In the genomic region with DNA sequence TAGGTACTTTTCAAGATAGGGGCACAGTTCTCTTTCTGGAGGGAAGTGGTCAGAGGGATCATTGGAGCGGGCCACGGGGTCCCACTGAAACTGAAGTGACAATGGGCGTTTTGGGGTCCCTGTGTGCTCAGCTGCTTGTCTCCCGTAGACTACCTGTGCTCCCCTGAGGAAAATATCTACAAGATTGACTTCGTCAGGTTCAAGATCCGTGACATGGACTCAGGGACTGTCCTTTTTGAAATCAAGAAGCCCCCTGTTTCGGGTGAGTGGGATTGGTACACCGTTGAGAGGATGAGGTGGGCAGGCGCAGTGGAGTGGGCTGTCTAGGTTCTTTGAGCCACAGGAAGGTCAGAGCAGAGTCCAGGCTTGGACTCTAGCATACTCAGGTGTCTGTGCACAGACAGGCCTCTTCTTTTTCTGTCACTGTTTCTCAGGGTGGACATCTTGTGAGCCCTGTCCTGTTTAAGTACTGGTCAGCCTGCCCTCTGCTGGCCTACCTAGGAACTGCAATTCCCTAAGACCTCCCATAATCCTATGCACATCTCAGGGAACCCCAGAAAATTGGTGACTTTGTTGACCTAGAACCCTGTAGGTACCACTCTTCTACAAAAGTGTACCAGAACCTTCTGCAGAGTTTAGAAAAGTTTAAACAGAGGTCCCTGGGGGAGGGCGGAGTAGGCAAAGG, we compare ENCODE assay signal across 9 mouse cellular contexts. TPM values are rescaled to one million over a fixed set of nuclear protein-coding genes. Genes with fewer than 3 reads are reported as not detected.
DNase-seq lines count a peak whose midpoint lies in the region; ATAC-seq and TF ChIP-seq lines count a peak whose summit lies in the region.
"Had no signal": no experiment of that assay in that cellular context is flagged by ENCODE, and none has a peak within 500 bp of the region (broad histone marks: within the 10 kb centered on the region; RNA-seq: fewer than 3 reads in every experiment).

No protein-coding gene starts in this region.

- H3K9me3 ChIP-seq in kidney, embryonic 15.5 days (replicated peaks), result no peaks in the 10 kb centered on the region
- H3K9me3 ChIP-seq in liver, embryonic 13.5 days (replicated peaks), result no peaks in the 10 kb centered on the region

- peak; percentile 72 for DNase-seq in kidney, adult 2 months
- peak; percentile 33 for DNase-seq in Muller cell, postnatal 12 days (ENCODE audit: inconsistent ontology term)
- DNase-seq in cerebellum, postnatal 10 days, result peak; percentile 91 to 94
- peak; percentile 68 to 82 for DNase-seq in heart, postnatal 10 days
- peak; percentile 63 for DNase-seq in liver, embryonic 13.5 days
- peak; percentile 81 for DNase-seq in retina, adult 2 months (ENCODE audit: low read depth, low spot score)

- H3K36me3 ChIP-seq in kidney, adult 2 months (ENCODE audit: control insufficient read depth, insufficient read depth, low read length), result no peaks in the 10 kb centered on the region
- H3K36me3 ChIP-seq in kidney, embryonic 15.5 days, result peaks cover 11% of the 10 kb centered on the region
- peaks cover 17% of the 10 kb centered on the region for H3K36me3 ChIP-seq in liver, embryonic 13.5 days

- H3K4me1 ChIP-seq in kidney, adult 2 months (ENCODE audit: control insufficient read depth, insufficient read depth, low read length), result no peaks in the 10 kb centered on the region; the same call in 1 of the 2 replicates
- H3K4me1 ChIP-seq in kidney, embryonic 15.5 days, result peaks cover 38% of the 10 kb centered on the region
- H3K4me1 ChIP-seq in liver, embryonic 13.5 days (replicated peaks), result peaks cover 79% of the 10 kb centered on the region

- H3K4me2 ChIP-seq in kidney, embryonic 15.5 days, result no peak overlapping the region
- H3K4me2 ChIP-seq in liver, embryonic 13.5 days, result no peak overlapping the region

- ATAC-seq in kidney, embryonic 15.5 days (replicated peaks; ENCODE audit: low FRiP score), result no peak
- no peak for ATAC-seq in liver, embryonic 13.5 days (ENCODE audit: low read depth)
- ATAC-seq in inflammation-experienced regulatory T-cells, adult 6 months, result no peak

- H3K27ac ChIP-seq in kidney, adult 2 months (ENCODE audit: insufficient read depth, low read depth, low read length), result no peak overlapping the region
- no peak overlapping the region; the same call in 1 of the 2 replicates for H3K27ac ChIP-seq in kidney, embryonic 15.5 days
- H3K27ac ChIP-seq in liver, embryonic 13.5 days, result 0 out of 2 replicates have a peak overlapping the region, but pooled peaks have one; percentile 20

- no peak overlapping the region for H3K4me3 ChIP-seq in kidney, adult 2 months (ENCODE audit: insufficient read depth, low read depth, low read length)
- no peak overlapping the region for H3K4me3 ChIP-seq in kidney, embryonic 15.5 days (replicated peaks)
- H3K4me3 ChIP-seq in liver, embryonic 13.5 days (replicated peaks), result no peak overlapping the region

- no peaks in the 10 kb centered on the region for H3K27me3 ChIP-seq in kidney, adult 2 months (replicated peaks; ENCODE audit: control insufficient read depth, insufficient read depth, low read length)
- no peaks in the 10 kb centered on the region for H3K27me3 ChIP-seq in kidney, embryonic 15.5 days
- no peaks in the 10 kb centered on the region for H3K27me3 ChIP-seq in liver, embryonic 13.5 days

- intact Hi-C loops in heart, postnatal 10 days (cut with DNase I), result loop anchor here (1.0 to 5.0 kb wide), 2 partner anchors 70 to 85 kb away; no protein-coding TSS in a partner anchor

- TF ChIP-seq CTCF in kidney, adult 2 months (conservative IDR thresholded peaks at IDR 0.05; ENCODE audit: insufficient read depth, insufficient read length, low read depth, low read length), result peak; percentile 88

- 88% methylated on average over 10 of the region's 10 CpGs for WGBS in kidney, adult 2 months
- WGBS in kidney, embryonic 15.5 days, result 87% methylated on average over 10 of the region's 10 CpGs
- WGBS in liver, embryonic 13.5 days (ENCODE audit: insufficient replicate concordance), result 77% methylated on average over 10 of the region's 10 CpGs

- no peak overlapping the region for H3K9ac ChIP-seq in kidney, embryonic 15.5 days
- no peak overlapping the region for H3K9ac ChIP-seq in liver, embryonic 13.5 days

- no peak for TF ChIP-seq POLR2A in kidney, adult 2 months (IDR thresholded peaks at IDR 0.05; ENCODE audit: low read depth, low read length)

RNA-seq across cellular contexts. Expression of gene Unc119, which starts 3.9 kb away (rescaled TPM):
- polyA plus RNA-seq in kidney, adult 2 months (2012; rRNA removed), result 20.3 and 20.8 TPM in 2 replicates
- 40.2 and 44.9 TPM in 2 replicates for polyA plus RNA-seq in kidney, embryonic 15.5 days (2015; fragmentation: Nextera tagmentation; extraction: Ambion mirVana)
- total RNA-seq in heart, postnatal 10 days (2021), result 10 to 100 TPM in 1 of 2 experiments, 1 to 10 TPM in 1; 9.0 to 10.1 TPM
- 27.4 and 28.0 TPM in 2 replicates for polyA plus RNA-seq in liver, embryonic 13.5 days (2015; fragmentation: Nextera tagmentation; extraction: Ambion mirVana)
- polyA plus RNA-seq in inflammation-experienced regulatory T-cells, adult 6 months (2017; shearing (Covaris generic)), result 10 to 100 TPM; 11.3 to 29.0 (median 11.9) TPM

RNA-seq across cellular contexts. Expression of gene Pigs, which starts 19.0 kb away (rescaled TPM):
- 69.1 and 79.1 TPM in 2 replicates for polyA plus RNA-seq in kidney, adult 2 months (2012; rRNA removed)
- polyA plus RNA-seq in kidney, embryonic 15.5 days (2015; fragmentation: Nextera tagmentation; extraction: Ambion mirVana), result 77.5 and 86.2 TPM in 2 replicates
- 10 to 100 TPM; 26.4 to 26.8 TPM for total RNA-seq in heart, postnatal 10 days (2021)
- 32.3 and 37.1 TPM in 2 replicates for polyA plus RNA-seq in liver, embryonic 13.5 days (2015; fragmentation: Nextera tagmentation; extraction: Ambion mirVana)
- 10 to 100 TPM; 55.1 to 70.1 (median 57.5) TPM for polyA plus RNA-seq in inflammation-experienced regulatory T-cells, adult 6 months (2017; shearing (Covaris generic))

RNA-seq across cellular contexts. Expression of gene Aldoc, which starts 24.4 kb away (rescaled TPM):
- 36.2 and 43.5 TPM in 2 replicates for polyA plus RNA-seq in kidney, adult 2 months (2012; rRNA removed)
- polyA plus RNA-seq in kidney, embryonic 15.5 days (2015; fragmentation: Nextera tagmentation; extraction: Ambion mirVana), result 6.0 and 6.4 TPM in 2 replicates
- total RNA-seq in heart, postnatal 10 days (2021), result 1 to 10 TPM in 1 of 2 experiments, under 1 TPM in 1; 0.81 to 1.1 TPM
- 4.9 and 5.2 TPM in 2 replicates for polyA plus RNA-seq in liver, embryonic 13.5 days (2015; fragmentation: Nextera tagmentation; extraction: Ambion mirVana)
- 1 to 10 TPM; 4.0 to 9.6 (median 7.6) TPM for polyA plus RNA-seq in inflammation-experienced regulatory T-cells, adult 6 months (2017; shearing (Covaris generic))

RNA-seq across cellular contexts. Expression of gene Foxn1, which starts 39.1 kb away (rescaled TPM):
- 0.03 and 0.05 TPM in 2 replicates for polyA plus RNA-seq in kidney, adult 2 months (2012; rRNA removed)
- 0.10 TPM in 1 of 2 replicates, not detected in the other for polyA plus RNA-seq in kidney, embryonic 15.5 days (2015; fragmentation: Nextera tagmentation; extraction: Ambion mirVana)
- not detected for total RNA-seq in heart, postnatal 10 days (2021)
- not detected in 2 replicates for polyA plus RNA-seq in liver, embryonic 13.5 days (2015; fragmentation: Nextera tagmentation; extraction: Ambion mirVana)
- polyA plus RNA-seq in inflammation-experienced regulatory T-cells, adult 6 months (2017; shearing (Covaris generic)), result not detected
- total RNA-seq: gastrocnemius, postnatal 4 days had no signal

RNA-seq across cellular contexts. Expression of gene Spag5, which starts 45.9 kb away (rescaled TPM):
- 13.2 and 15.0 TPM in 2 replicates for polyA plus RNA-seq in kidney, adult 2 months (2012; rRNA removed)
- polyA plus RNA-seq in kidney, embryonic 15.5 days (2015; fragmentation: Nextera tagmentation; extraction: Ambion mirVana), result 43.3 and 47.4 TPM in 2 replicates
- 1 to 10 TPM; 8.8 to 9.5 TPM for total RNA-seq in heart, postnatal 10 days (2021)
- 30.3 and 32.6 TPM in 2 replicates for polyA plus RNA-seq in liver, embryonic 13.5 days (2015; fragmentation: Nextera tagmentation; extraction: Ambion mirVana)
- polyA plus RNA-seq in inflammation-experienced regulatory T-cells, adult 6 months (2017; shearing (Covaris generic)), result 10 to 100 TPM in 1 of 3 experiments, 1 to 10 TPM in 2; 2.2 to 22.1 (median 3.4) TPM

Comparison
In these comparisons a context has a peak if more than half of its experiments do, and no peak if none do; other contexts are left out.
1. DNase-seq: peak in every context shown above with its lines; median percentile 92 in cerebellum, postnatal 10 days; 81 in retina, adult 2 months; 75 in heart, postnatal 10 days; 72 in kidney, adult 2 months; 63 in liver, embryonic 13.5 days; 33 in Muller cell, postnatal 12 days.